Mouse (Mus musculus): ENCODE measurements around the gene Apba2.

DNA sequence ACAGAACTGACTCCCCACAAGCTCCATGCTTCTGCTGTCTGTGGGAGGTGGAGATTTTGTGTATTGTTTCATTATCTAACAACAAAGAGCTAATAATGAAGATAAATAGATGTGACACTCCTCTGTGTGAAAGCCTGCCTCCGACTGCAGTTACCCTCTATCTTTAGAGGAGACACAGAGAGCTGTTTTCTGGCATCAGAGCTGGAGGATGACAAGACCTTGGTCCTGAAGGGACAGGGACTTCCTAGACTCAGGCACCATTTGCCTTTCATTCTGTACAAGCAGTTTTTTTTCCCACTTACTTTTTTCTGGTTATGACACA is 20.9 kb downstream of the Apba2 start:
- no peak for TF ChIP-seq USF1 (IDR thresholded peaks at IDR 0.05; ENCODE audit: low read depth)
- TF ChIP-seq CEBPB (IDR thresholded peaks at IDR 0.05; ENCODE audit: insufficient read depth, poor library complexity, severe bottlenecking), result no peak
- no peak for TF ChIP-seq POLR2A (IDR thresholded peaks at IDR 0.05; ENCODE audit: insufficient read length, low read depth)
- TF ChIP-seq E2F4 (IDR thresholded peaks at IDR 0.05; ENCODE audit: insufficient read depth), result no peak
- no peak for TF ChIP-seq MAX (IDR thresholded peaks at IDR 0.05; ENCODE audit: low read depth)

All from myocyte (in vitro differentiated cells).